Mouse (Mus musculus) hindbrain, embryonic 16.5 days (tissue): ENCODE results near the gene Washc3. TPM values are rescaled to one million over a fixed set of nuclear protein-coding genes. Genes with fewer than 3 reads are reported as not detected.

Experiments
- ATAC-seq: fragments of 200-750 bp; cut with Nextera tagmentation; 2 replicates; pipeline ENCODE4 v1.8.0; 2017; ENCODE audit warnings: moderate TSS enrichment, moderate library complexity
- H3K27ac ChIP-seq: fragments of 300-500 bp; sonication (generic); 2 replicates; pipeline ENCODE4 v1.5.1; 2014; ENCODE audit warnings: low read depth, mild to moderate bottlenecking, control low read depth, low read length, moderate library complexity
- H3K27me3 ChIP-seq: fragments of 300-500 bp; sonication (generic); replicated peaks from 2 replicates; pipeline ENCODE4 v1.6.1; 2014; ENCODE audit warnings: low read length; ENCODE audit not compliant: control insufficient read depth, insufficient read depth
- H3K36me3 ChIP-seq: fragments of 300-500 bp; sonication (generic); 2 replicates; pipeline ENCODE4 v1.6.1; 2014; ENCODE audit warnings: mild to moderate bottlenecking, low read length, moderate library complexity, mixed read lengths; ENCODE audit not compliant: control insufficient read depth, insufficient read depth
- H3K4me1 ChIP-seq: fragments of 300-500 bp; sonication (generic); 2 replicates; pipeline ENCODE4 v1.6.1; 2014; ENCODE audit warnings: low read depth, low read length; ENCODE audit not compliant: control insufficient read depth, insufficient read depth
- H3K4me2 ChIP-seq: fragments of 300-500 bp; sonication (generic); 2 replicates; pipeline ENCODE4 v1.6.1; 2014; ENCODE audit warnings: mild to moderate bottlenecking, low read length, control low read depth, moderate library complexity
- H3K4me3 ChIP-seq: fragments of 300-500 bp; sonication (generic); 2 replicates; pipeline ENCODE4 v1.5.1; 2014; ENCODE audit warnings: mild to moderate bottlenecking, low read length, control low read depth, moderate library complexity
- H3K9ac ChIP-seq: fragments of 300-500 bp; sonication (generic); 2 replicates; pipeline ENCODE4 v1.6.1; 2014; ENCODE audit warnings: low read depth, mild to moderate bottlenecking, control low read depth, low read length, moderate library complexity
- H3K9me3 ChIP-seq: fragments of 300-500 bp; sonication (generic); 2 replicates; pipeline ENCODE4 v1.6.1; 2014; ENCODE audit warnings: mild to moderate bottlenecking, low read length, moderate library complexity; ENCODE audit not compliant: control insufficient read depth
- WGBS: fragments of 180-500 bp; shearing (Covaris S2); extraction: QIAGEN DNeasy Blood & Tissue Kit; methylation state at CpG from one replicate; pipeline ENCODE4 v1.1.7; 2014; 5-methylcytosine and 5-hydroxymethylcytosine counted together
- polyA plus RNA-seq: library from polyadenylated mRNA; unstranded; fragments of >200 nt; fragmentation: Nextera tagmentation; extraction: Ambion mirVana; gene quantifications from 2 replicates; pipeline ENCODE4 v1.2.1, GENCODE M21; 2015

The Washc3 gene
- polyA plus RNA-seq, 1 experiment from 2014 or later = 43.7 TPM

DNA sequence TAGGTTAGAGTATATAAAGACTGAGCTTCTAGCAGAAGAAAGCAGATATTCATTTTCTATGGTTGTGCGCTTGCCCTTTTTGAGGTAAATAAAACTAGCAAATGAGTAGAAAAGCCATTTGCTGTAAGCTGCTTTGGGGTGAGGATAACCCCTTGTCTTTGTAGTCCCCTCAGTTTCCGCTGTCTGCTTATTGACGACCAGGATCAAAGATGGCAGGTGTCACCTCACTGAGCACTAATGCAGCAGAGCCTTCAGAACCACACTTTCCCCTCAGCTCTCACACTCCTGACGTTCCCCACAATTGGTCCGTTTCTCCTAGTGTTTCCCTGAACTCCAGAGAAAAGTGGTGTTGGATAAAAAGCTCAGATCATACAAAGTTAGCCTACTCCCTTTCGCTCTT, 2.3 kb downstream of the Washc3 start:
- 95% methylated on average over 6 of the region's 6 CpGs for WGBS
- Histone ChIP-seq H3K9me3 (no peaks in the 10 kb centered on the region), H3K36me3 (no peaks in the 10 kb centered on the region), H3K4me1 (peaks cover 4% of the 10 kb centered on the region), H3K27ac (no peak overlapping the region), H3K9ac (no peak overlapping the region), H3K27me3 (no peaks in the 10 kb centered on the region), H3K4me3 (no peak overlapping the region), H3K4me2 (no peak overlapping the region)
- no peak for ATAC-seq

DNA sequence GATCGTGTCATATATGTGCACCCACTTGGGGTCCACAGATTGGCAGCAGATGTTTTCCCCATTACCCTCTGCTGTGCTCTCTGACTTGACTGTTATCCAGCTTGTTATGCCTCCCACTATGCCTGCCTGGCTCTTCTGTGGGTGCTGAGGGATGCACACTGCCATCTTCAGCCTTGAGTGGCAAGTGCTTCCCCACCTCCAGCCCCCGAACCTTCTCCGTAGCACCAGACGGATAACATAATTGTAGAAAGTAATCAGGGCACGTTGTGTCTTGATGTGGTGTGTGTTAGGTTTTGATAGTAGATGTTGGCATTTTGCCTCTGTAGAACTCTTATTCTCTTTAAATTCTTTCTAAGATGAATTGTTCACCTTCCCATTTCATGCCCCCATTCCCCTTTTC, 11.8 kb downstream of the Washc3 start:
- Histone ChIP-seq H3K9ac (no peak overlapping the region), H3K27me3 (no peaks in the 10 kb centered on the region), H3K4me3 (no peak overlapping the region), H3K27ac (no peak overlapping the region), H3K9me3 (no peaks in the 10 kb centered on the region), H3K4me2 (no peak overlapping the region), H3K4me1 (no peaks in the 10 kb centered on the region), H3K36me3 (peaks cover 2% of the 10 kb centered on the region; the same call in 1 of the 2 replicates)
- 88% methylated on average over 5 of the region's 5 CpGs for WGBS
- no peak for ATAC-seq

- H3K4me3 ChIP-seq = no peak overlapping the region
- H3K9ac ChIP-seq = no peak overlapping the region
- H3K4me2 ChIP-seq = no peak overlapping the region
- H3K4me1 ChIP-seq = no peaks in the 10 kb centered on the region
- no peaks in the 10 kb centered on the region for H3K27me3 ChIP-seq
- ATAC-seq = no peak
- no peaks in the 10 kb centered on the region for H3K9me3 ChIP-seq
- H3K36me3 ChIP-seq = peaks cover 2% of the 10 kb centered on the region; the same call in 1 of the 2 replicates
- 96% methylated on average over 20 of the region's 20 CpGs for WGBS
- H3K27ac ChIP-seq = no peak overlapping the region
Observed at GRCm38 (mm10) chr10:88214800-88215514, 14.1 kb downstream of the Washc3 start.

- Histone ChIP-seq H3K36me3 (peaks cover 2% of the 10 kb centered on the region; the same call in 1 of the 2 replicates), H3K4me3 (no peak overlapping the region), H3K27ac (no peak overlapping the region), H3K27me3 (no peaks in the 10 kb centered on the region), H3K4me2 (no peak overlapping the region), H3K9ac (no peak overlapping the region), H3K4me1 (no peaks in the 10 kb centered on the region), H3K9me3 (no peaks in the 10 kb centered on the region)
- ATAC-seq = no peak
- 98% methylated on average over 3 of the region's 3 CpGs for WGBS
Observed at GRCm38 (mm10) chr10:88218161-88218560, 17.3 kb downstream of the Washc3 start.

DNA sequence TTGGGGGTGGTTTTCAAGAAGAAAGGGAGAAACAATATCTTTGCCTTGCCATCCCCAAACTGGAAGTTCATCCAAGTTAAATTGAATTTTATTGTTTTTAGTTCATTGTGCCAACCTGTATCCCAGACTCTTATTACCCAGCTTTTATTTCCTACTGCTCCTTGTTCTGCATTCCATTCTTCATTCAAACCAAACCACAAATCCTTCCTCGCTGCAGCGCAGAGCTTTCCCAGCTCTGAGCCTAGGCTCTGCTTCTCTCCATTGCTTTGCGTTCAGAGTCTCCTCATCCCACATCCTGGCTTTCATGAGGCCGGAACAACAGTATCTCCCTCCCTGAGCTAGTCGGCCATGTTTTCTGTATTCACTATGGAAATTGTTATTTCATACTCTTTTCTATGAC, 20.8 kb downstream of the Washc3 start:
- H3K4me2 ChIP-seq = no peak overlapping the region
- H3K4me3 ChIP-seq = no peak overlapping the region
- H3K9me3 ChIP-seq = no peaks in the 10 kb centered on the region
- no peaks in the 10 kb centered on the region for H3K36me3 ChIP-seq
- no peak for ATAC-seq
- WGBS = 94% methylated on average over 5 of the region's 5 CpGs
- no peaks in the 10 kb centered on the region for H3K4me1 ChIP-seq
- no peak overlapping the region for H3K27ac ChIP-seq
- no peaks in the 10 kb centered on the region for H3K27me3 ChIP-seq
- no peak overlapping the region for H3K9ac ChIP-seq

DNA sequence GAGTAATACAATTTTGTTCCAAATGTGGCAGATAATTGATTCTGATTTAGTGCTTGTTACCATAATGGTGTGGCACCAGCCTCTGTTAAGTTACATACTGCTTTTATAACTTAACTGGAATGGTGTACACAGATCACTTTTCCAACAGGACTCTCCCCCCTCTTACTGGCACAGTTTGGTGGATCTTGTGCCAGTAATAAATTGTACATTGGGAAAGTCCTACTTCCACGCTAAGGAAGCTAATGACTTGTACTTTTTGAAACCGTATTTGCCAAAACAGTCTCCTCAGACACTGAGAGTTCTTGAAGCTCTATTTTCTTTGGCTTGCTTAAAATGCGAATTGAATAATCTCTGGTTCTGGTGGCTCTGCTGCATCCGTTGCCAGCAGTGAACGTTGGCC, 24.5 kb downstream of the Washc3 start:
- Histone ChIP-seq H3K9me3 (no peaks in the 10 kb centered on the region), H3K36me3 (no peaks in the 10 kb centered on the region), H3K4me2 (no peak overlapping the region), H3K4me1 (no peaks in the 10 kb centered on the region), H3K9ac (no peak overlapping the region), H3K4me3 (no peak overlapping the region), H3K27me3 (no peaks in the 10 kb centered on the region), H3K27ac (no peak overlapping the region)
- 86% methylated on average over 5 of the region's 5 CpGs for WGBS
- ATAC-seq = no peak

DNA sequence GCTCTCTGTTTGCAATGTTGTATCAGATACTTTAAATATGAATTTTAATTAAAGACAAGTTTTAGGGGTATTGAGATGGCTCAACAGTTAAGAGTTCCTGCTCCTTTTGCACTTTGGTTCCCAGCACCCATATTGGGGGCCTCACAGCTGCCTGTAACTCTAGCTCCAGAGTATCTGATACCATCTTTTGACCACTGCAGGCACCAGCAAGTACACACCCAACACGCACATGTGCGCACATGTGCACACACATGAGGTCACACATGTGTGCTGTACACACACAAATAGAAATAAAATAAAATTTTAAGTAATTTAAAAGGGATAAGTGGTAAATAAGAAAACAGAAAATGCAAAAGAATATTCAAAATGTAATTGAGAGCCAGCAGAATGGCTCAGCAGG, 27.1 kb downstream of the Washc3 start:
- Histone ChIP-seq H3K4me2 (no peak overlapping the region), H3K9me3 (no peaks in the 10 kb centered on the region), H3K27ac (no peak overlapping the region), H3K4me3 (no peak overlapping the region), H3K4me1 (no peaks in the 10 kb centered on the region), H3K9ac (no peak overlapping the region), H3K36me3 (no peaks in the 10 kb centered on the region), H3K27me3 (no peaks in the 10 kb centered on the region)
- no peak for ATAC-seq
- WGBS = 98% methylated on average over 2 of the region's 2 CpGs

- no peaks in the 10 kb centered on the region for H3K27me3 ChIP-seq
- no peaks in the 10 kb centered on the region for H3K4me1 ChIP-seq
- no peak for ATAC-seq
- no peak overlapping the region for H3K4me3 ChIP-seq
- WGBS = 79% methylated on average over 8 of the region's 8 CpGs
- H3K4me2 ChIP-seq = no peak overlapping the region
- no peak overlapping the region for H3K9ac ChIP-seq
- no peaks in the 10 kb centered on the region for H3K9me3 ChIP-seq
- no peaks in the 10 kb centered on the region for H3K36me3 ChIP-seq
- H3K27ac ChIP-seq = no peak overlapping the region
Observed at GRCm38 (mm10) chr10:88228521-88229017, 27.7 kb downstream of the Washc3 start.

DNA sequence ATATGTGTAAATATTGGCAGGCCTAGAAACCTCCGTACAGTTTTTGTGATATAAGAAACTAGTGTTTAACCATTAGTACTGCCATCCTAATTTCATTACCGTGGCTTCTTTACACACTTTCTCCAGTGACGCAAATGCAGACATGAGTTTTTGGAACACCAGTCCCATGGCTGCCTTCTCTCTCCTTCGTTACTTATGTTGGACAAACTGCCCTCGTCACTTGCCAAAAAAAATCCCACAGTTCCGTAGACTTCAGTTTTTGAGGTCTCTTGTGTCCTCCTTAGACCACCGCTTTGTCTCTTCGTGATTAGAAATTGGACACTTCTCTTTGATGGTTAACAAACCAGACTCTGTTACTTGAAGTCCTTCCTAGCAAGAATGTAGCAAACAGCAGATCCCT, 30.8 kb downstream of the Washc3 start:
- Histone ChIP-seq H3K36me3 (no peaks in the 10 kb centered on the region), H3K4me3 (no peak overlapping the region), H3K4me2 (no peak overlapping the region), H3K27me3 (no peaks in the 10 kb centered on the region), H3K4me1 (no peaks in the 10 kb centered on the region), H3K27ac (no peak overlapping the region), H3K9me3 (no peaks in the 10 kb centered on the region), H3K9ac (no peak overlapping the region)
- WGBS = 80% methylated on average over 8 of the region's 8 CpGs
- no peak for ATAC-seq
